Mouse (Mus musculus) forelimb bud, embryonic 11.5 days (tissue): ENCODE results near the gene AW551984.

Experiments used
- DNase-seq: peaks from one replicate; pipeline ENCODE4 v3.0.0-alpha.2; 2012; ENCODE audit warnings: low read depth, low spot score

AW551984 gene

GRCm38 (mm10) chr9:39603999-39604453 is at the start of gene AW551984:
Gene AW551984, minus strand, starts transcription at chr9:39604403.
- DNase-seq: peak; percentile 43

GRCm38 (mm10) chr9:39647382-39647781 is 43.2 kb upstream of the AW551984 start:
- DNase-seq: no peak

- DNase-seq: no peak
Observed at GRCm38 (mm10) chr9:39644785-39645184, 40.6 kb upstream of the AW551984 start, which contains the start of gene Olfr961. Gene Olfr961, plus strand, starts transcription at chr9:39645085.

- no peak for DNase-seq
Observed at GRCm38 (mm10) chr9:39633913-39634594, 29.9 kb upstream of the AW551984 start.

- DNase-seq: no peak
Observed at GRCm38 (mm10) chr9:39629069-39629468, 24.9 kb upstream of the AW551984 start.

- no peak for DNase-seq
Observed at GRCm38 (mm10) chr9:39624711-39625110, 20.5 kb upstream of the AW551984 start.

- no peak for DNase-seq
Observed at GRCm38 (mm10) chr9:39623783-39624182, 19.6 kb upstream of the AW551984 start.

- no peak for DNase-seq
Observed at GRCm38 (mm10) chr9:39621073-39621472, 16.9 kb upstream of the AW551984 start, which contains the start of gene Olfr960. Gene Olfr960, plus strand, starts transcription at chr9:39621373.

GRCm38 (mm10) chr9:39611953-39612352 is 7.8 kb upstream of the AW551984 start:
- DNase-seq: no peak

- no peak for DNase-seq
Observed at GRCm38 (mm10) chr9:39610355-39610754, 6.2 kb upstream of the AW551984 start, which contains the start of gene Olfr148. Gene Olfr148, plus strand, starts transcription at chr9:39610655.

GRCm38 (mm10) chr9:39608497-39608896 is 4.3 kb upstream of the AW551984 start:
- no peak for DNase-seq

- DNase-seq: peak; percentile 46
Observed at GRCm38 (mm10) chr9:39603333-39603845, 814 bp downstream of the AW551984 start.

GRCm38 (mm10) chr9:39602536-39603332 is 1.5 kb downstream of the AW551984 start:
- DNase-seq: peak; percentile 24

- DNase-seq: no peak
Observed at GRCm38 (mm10) chr9:39577050-39577449, 27.2 kb downstream of the AW551984 start.

GRCm38 (mm10) chr9:39575469-39575868 is 28.7 kb downstream of the AW551984 start, which contains the start of gene Olfr959:
Gene Olfr959, minus strand, starts transcription at chr9:39575569.
- no peak for DNase-seq

GRCm38 (mm10) chr9:39558349-39558647 is 45.9 kb downstream of the AW551984 start:
- DNase-seq: no peak

- no peak for DNase-seq
Observed at GRCm38 (mm10) chr9:39557529-39558348, 46.5 kb downstream of the AW551984 start.

GRCm38 (mm10) chr9:39553946-39554345 is 50.3 kb downstream of the AW551984 start, which contains the start of gene Olfr958:
Gene Olfr958, minus strand, starts transcription at chr9:39554054.
- DNase-seq: no peak

- no peak for DNase-seq
Observed at GRCm38 (mm10) chr9:39550806-39551205, 53.4 kb downstream of the AW551984 start.
